Mouse (Mus musculus) adrenal gland, adult 2 months (tissue): ENCODE results near the gene Baiap2l1. TPM values are rescaled to one million over a fixed set of nuclear protein-coding genes. Genes with fewer than 3 reads are reported as not detected.
A peak's percentile ranks its signal among the peaks of the same experiment; 100 is the strongest.

Experiments
- DNase-seq: peaks from one replicate; pipeline ENCODE4 v3.0.0; 2021
- polyA plus RNA-seq: library from polyadenylated mRNA; depleted of rRNA; stranded (reverse); fragments of >200 nt; gene quantifications from 2 replicates; pipeline ENCODE4 v1.2.3, GENCODE M21; 2012; rRNA removed
- total RNA-seq, 2 experiments: library from RNA; stranded (reverse); gene quantifications; 2 replicates each; pipeline ENCODE4 v1.2.3; 2021

Gene Baiap2l1
- total and polyA plus RNA-seq, 3 experiments, result 5.6 to 8.6 (median 8.5) TPM

- no peak for DNase-seq
These were observed 127.7 kb downstream of the Baiap2l1 start for GRCm38 (mm10) chr5:144230216-144230615.

DNA sequence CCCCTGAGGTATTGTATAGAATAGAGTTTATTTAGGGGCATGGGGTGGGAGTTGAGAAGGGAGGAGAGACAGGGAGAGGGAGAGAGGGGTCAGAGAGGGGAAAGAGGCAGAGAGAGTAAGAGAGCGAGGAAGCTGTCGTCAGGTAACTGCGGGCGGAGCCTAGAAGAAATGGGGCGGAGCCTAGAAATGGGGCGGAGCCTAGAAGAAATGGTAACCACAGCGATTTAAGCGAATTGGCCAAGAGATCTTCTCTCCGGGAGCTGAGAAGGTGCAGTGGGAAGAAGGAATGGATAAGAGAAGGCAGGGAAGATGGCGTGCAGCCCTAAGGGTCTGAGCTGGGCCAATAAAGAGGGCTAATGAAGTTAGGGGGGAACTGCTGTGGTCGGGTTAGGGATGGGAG lies 131.7 kb downstream of the Baiap2l1 start:
- no peak for DNase-seq

GRCm38 (mm10) chr5:144223899-144224816 lies 133.8 kb downstream of the Baiap2l1 start:
- DNase-seq, result no peak

GRCm38 (mm10) chr5:144223503-144223862 lies 134.4 kb downstream of the Baiap2l1 start, which contains the start of gene Tecpr1:
Tecpr1 (minus strand) TSS chr5:144223615.
- DNase-seq, result peak; percentile 97

DNA sequence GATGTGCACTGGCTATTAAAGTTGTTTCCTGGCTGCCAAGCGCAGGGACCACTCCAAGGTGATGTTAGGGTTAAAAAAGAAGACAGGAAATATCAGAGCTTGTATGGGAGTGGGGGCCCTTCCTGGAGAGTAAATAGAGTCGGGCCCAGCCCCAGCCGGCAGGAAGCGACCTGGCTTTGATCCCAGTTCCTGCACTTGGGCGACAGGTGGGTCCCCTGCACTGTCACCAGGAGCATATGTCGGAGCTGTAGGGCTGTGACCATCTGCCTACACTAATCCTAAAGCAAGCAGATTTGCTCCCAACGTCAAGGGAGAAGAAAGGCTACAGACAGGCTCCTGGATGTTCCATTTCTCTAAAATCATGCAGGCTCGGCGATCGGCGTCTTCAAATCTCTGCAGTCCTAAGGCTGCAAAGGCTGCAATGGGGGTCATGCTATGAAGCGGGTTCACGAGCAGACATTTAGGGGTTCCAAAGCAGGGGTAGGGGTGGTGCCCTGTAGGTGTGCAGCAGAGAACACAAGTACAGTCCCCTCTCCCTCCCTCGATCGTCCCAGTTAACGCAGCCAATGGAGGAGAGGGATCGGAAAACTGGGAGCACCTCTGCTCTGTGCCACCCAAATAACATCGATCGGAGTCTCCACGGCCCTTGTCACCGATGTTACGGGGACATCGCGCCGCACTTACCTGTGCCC lies 135.0 kb downstream of the Baiap2l1 start:
- DNase-seq, result peak; percentile 71

DNA sequence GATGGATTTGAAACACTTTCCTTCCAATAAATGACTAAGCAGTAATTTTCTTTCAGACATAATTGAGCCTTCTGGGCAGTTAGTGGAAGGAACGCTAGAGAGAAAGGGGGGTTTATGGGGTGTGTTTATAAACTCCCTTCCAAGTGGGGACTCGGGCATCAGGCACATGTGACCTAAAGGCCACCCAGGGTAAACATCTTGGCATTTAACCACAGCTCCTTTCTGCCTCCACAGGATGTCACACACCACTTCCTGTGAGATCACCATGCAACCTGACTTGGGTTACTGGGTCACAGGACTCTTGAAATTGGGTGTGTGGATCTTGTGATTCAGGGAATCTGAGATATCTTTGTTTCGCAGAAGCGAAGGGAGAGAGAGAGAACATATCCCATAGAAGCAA lies 136.6 kb downstream of the Baiap2l1 start:
- peak; percentile 74 for DNase-seq

GRCm38 (mm10) chr5:144219936-144220335 lies 138.0 kb downstream of the Baiap2l1 start:
- DNase-seq, result no peak

- peak; percentile 46 for DNase-seq
These were observed 138.6 kb downstream of the Baiap2l1 start for GRCm38 (mm10) chr5:144219306-144219705.

GRCm38 (mm10) chr5:144218061-144218460 lies 139.9 kb downstream of the Baiap2l1 start:
- DNase-seq, result peak; percentile 49

DNA sequence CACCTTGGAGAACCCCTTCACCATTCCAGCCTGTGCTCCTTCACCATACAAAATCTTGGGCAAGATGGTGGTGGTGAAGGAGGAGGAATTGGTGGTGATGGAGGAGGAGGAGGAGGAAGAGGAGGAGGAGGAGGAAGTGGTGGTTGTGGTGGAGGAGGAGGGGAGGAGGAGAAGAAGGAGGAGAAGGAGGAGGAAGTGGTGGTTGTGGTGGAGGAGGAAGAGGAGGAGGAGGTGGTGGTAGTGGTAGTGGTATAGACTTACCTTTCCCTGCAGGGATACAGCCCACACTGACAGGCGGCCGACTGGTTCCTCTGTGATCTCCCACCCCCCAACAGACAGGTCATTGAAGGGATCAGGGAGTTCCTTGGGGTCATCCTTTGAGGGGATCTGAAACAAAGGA lies 141.9 kb downstream of the Baiap2l1 start:
- no peak for DNase-seq

Other genes with a start within 250 kb of the Baiap2l1 start
- 1 to 10 TPM in 1 of 2 experiments, under 1 TPM in 1; 0.49 to 1.0 TPM for gene Bhlha15, start 167.8 kb downstream of the Baiap2l1 start, total RNA-seq
- 0.69 and 0.88 TPM in 2 replicates for gene Bhlha15, start 167.8 kb downstream of the Baiap2l1 start, polyA plus RNA-seq
- 100 to 1,000 TPM in 1 of 2 experiments, 10 to 100 TPM in 1; 77.8 to 125 TPM for gene Tecpr1, start 134.5 kb downstream of the Baiap2l1 start, total RNA-seq
- gene Tecpr1, start 134.5 kb downstream of the Baiap2l1 start, polyA plus RNA-seq, result 130 and 135 TPM in 2 replicates
- gene Bri3, start 113.7 kb downstream of the Baiap2l1 start, total RNA-seq, result 100 to 1,000 TPM; 127 TPM
- 248 and 377 TPM in 2 replicates for gene Bri3, start 113.7 kb downstream of the Baiap2l1 start, polyA plus RNA-seq
- gene Nptx2, start 187.8 kb upstream of the Baiap2l1 start, total RNA-seq, result under 1 TPM; 0.48 to 0.72 TPM
- 0.28 and 0.40 TPM in 2 replicates for gene Nptx2, start 187.8 kb upstream of the Baiap2l1 start, polyA plus RNA-seq